Mouse (Mus musculus) kidney, adult 11 months (tissue): Measurements from ENCODE around the gene Gm20388.

Experiments used
- DNase-seq: peaks from one replicate; pipeline ENCODE4 v3.0.0; 2022

Gene Gm20388

GRCm38 (mm10) chr8:120276051-120276890 lies 365.6 kb downstream of the Gm20388 start:
- peak; percentile 92 for DNase-seq

- DNase-seq: no peak
These were observed 366.3 kb downstream of the Gm20388 start for GRCm38 (mm10) chr8:120276891-120277426.

- no peak for DNase-seq
These were observed 367.4 kb downstream of the Gm20388 start for GRCm38 (mm10) chr8:120278009-120278408.

- DNase-seq: no peak
These were observed 368.8 kb downstream of the Gm20388 start for GRCm38 (mm10) chr8:120279418-120279817.

- peak; percentile 61 for DNase-seq
These were observed 370.8 kb downstream of the Gm20388 start for GRCm38 (mm10) chr8:120281487-120281886.

- DNase-seq: no peak
These were observed 371.8 kb downstream of the Gm20388 start for GRCm38 (mm10) chr8:120282465-120282864.

- no peak for DNase-seq
These were observed 373.6 kb downstream of the Gm20388 start for GRCm38 (mm10) chr8:120284265-120284664.

- no peak for DNase-seq
These were observed 374.4 kb downstream of the Gm20388 start for GRCm38 (mm10) chr8:120285033-120285432.

- no peak for DNase-seq
These were observed 375.2 kb downstream of the Gm20388 start for GRCm38 (mm10) chr8:120285878-120286277.

GRCm38 (mm10) chr8:120288122-120288908 lies 377.7 kb downstream of the Gm20388 start:
- no peak for DNase-seq

GRCm38 (mm10) chr8:120289191-120289590 lies 378.6 kb downstream of the Gm20388 start:
- no peak for DNase-seq

GRCm38 (mm10) chr8:120289698-120290181 lies 379.1 kb downstream of the Gm20388 start:
- no peak for DNase-seq

GRCm38 (mm10) chr8:120290614-120291013 lies 380.0 kb downstream of the Gm20388 start:
- no peak for DNase-seq

GRCm38 (mm10) chr8:120291650-120292049 lies 381.0 kb downstream of the Gm20388 start:
- no peak for DNase-seq

GRCm38 (mm10) chr8:120292316-120293107 lies 381.9 kb downstream of the Gm20388 start:
- DNase-seq: peak; percentile 54

GRCm38 (mm10) chr8:120293421-120294357 lies 383.0 kb downstream of the Gm20388 start:
- no peak for DNase-seq

- no peak for DNase-seq
These were observed 384.6 kb downstream of the Gm20388 start for GRCm38 (mm10) chr8:120294982-120295870.

- DNase-seq: no peak
These were observed 386.4 kb downstream of the Gm20388 start for GRCm38 (mm10) chr8:120297000-120297399.

GRCm38 (mm10) chr8:120298601-120299532 lies 388.2 kb downstream of the Gm20388 start:
- DNase-seq: no peak
